Mouse (Mus musculus): ENCODE results near the gene Plagl2. TPM values are rescaled to one million over a fixed set of nuclear protein-coding genes. Genes with fewer than 3 reads are reported as not detected.

The Plagl2 gene
- total and polyA plus RNA-seq, 3 experiments, result 8.1 to 52.7 (median 18.0) TPM

DNA sequence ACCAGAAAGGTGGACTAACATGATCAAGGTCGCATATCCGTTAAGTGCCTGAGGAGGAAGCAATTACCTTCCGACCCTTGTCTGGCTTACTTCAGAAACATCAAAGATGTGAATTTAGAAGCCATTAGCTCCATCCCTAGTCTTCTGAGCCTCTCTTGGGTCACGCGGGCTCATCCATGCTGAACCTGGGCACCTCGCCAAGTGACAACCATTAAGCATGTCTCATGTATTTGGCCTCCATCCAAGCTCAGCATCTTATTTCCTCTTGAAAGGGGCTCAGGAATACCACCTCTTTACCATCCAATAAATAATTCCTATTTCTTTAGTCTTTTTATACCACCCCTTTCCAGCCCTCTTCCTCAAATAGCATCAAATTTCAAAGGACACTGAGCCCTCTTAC is 46.6 kb upstream of the Plagl2 start:
- no peaks in the 10 kb centered on the region for H3K36me3 ChIP-seq (replicated peaks in 1 of 2; ENCODE audit: control insufficient read depth in 1 of 2, insufficient read depth in 1 of 2, low read length in 1 of 2)
- H3K27ac ChIP-seq (ENCODE audit: insufficient read depth, low read depth), result no peak overlapping the region
- H3K4me2 ChIP-seq (ENCODE audit: insufficient read depth, low read depth, poor library complexity, severe bottlenecking), result no peak overlapping the region
- no peak overlapping the region for H3K4me3 ChIP-seq (replicated peaks in 1 of 3; ENCODE audit: low read depth in 2 of 3, low read length in 2 of 3, poor library complexity in 1 of 3)
- in situ Hi-C loops (cut with MboI; ENCODE audit: low pct_ligation_motif_present, low pct_unique_long_range_greater_than_20kb, low sequenced_read_pairs) (no loop called here), dilution Hi-C loops (cut with MboI; ENCODE audit: extremely low pct_ligation_motif_present, extremely low pct_unique_long_range_greater_than_20kb, low sequenced_read_pairs) (no loop called here)
- no peaks in the 10 kb centered on the region for H3K27me3 ChIP-seq (replicated peaks)
- H3K9me3 ChIP-seq (replicated peaks; ENCODE audit: low read length), result no peaks in the 10 kb centered on the region
- no peaks in the 10 kb centered on the region; the same call in 1 of the 2 replicates for H3K79me2 ChIP-seq (replicated peaks; ENCODE audit: control insufficient read depth, extremely low read depth, insufficient read depth, poor library complexity, severe bottlenecking)
- no peak overlapping the region for H3K9ac ChIP-seq (ENCODE audit: insufficient read depth, low read depth)
- H3K4me1 ChIP-seq (ENCODE audit: control insufficient read depth in 1 of 2, insufficient read depth in 2 of 2), result peaks cover 6 to 17% of the 10 kb centered on the region in 2 experiments
- TF ChIP-seq JUN (IDR thresholded peaks at IDR 0.05; ENCODE audit: insufficient read depth, low read depth, low read length) (no peak), EP300 (IDR thresholded peaks at IDR 0.05; ENCODE audit: low read length) (no peak), ZKSCAN1 (IDR thresholded peaks at IDR 0.05; ENCODE audit: borderline replicate concordance, low read depth, low read length) (no peak), IRF4 (IDR thresholded peaks at IDR 0.05; ENCODE audit: low read depth, low read length) (no peak), USF2 (conservative IDR thresholded peaks at IDR 0.05; ENCODE audit: low read depth, low read length) (no peak), RAD21 (IDR thresholded peaks at IDR 0.05; ENCODE audit: low read depth, low read length) (no peak), NRF1 (IDR thresholded peaks at IDR 0.05; ENCODE audit: low read depth, low read length) (no peak), USF1 (IDR thresholded peaks at IDR 0.05; ENCODE audit: low read depth, low read length) (no peak), BHLHE40 (IDR thresholded peaks at IDR 0.05; ENCODE audit: low read depth, low read length) (no peak), MAX (IDR thresholded peaks at IDR 0.05; ENCODE audit: low read length) (no peak), MXI1 (IDR thresholded peaks at IDR 0.05; ENCODE audit: low read depth, low read length) (no peak), PAX5 (IDR thresholded peaks at IDR 0.05; ENCODE audit: low read length) (no peak), POLR2AphosphoS2 (IDR thresholded peaks at IDR 0.05; ENCODE audit: low read depth, low read length) (no peak), JUND (conservative IDR thresholded peaks at IDR 0.05; ENCODE audit: low read depth, low read length) (no peak), MYC (IDR thresholded peaks at IDR 0.05; ENCODE audit: low read depth, low read length) (no peak)
- DNase-seq (ENCODE audit: extremely low read depth), result no peak

GRCm38 (mm10) chr2:153286524-153286923 is 45.3 kb upstream of the Plagl2 start:
- Histone ChIP-seq H3K4me2 (ENCODE audit: insufficient read depth, low read depth, poor library complexity, severe bottlenecking) (no peak overlapping the region), H3K9me3 (replicated peaks; ENCODE audit: low read length) (no peaks in the 10 kb centered on the region), H3K4me3 (replicated peaks in 1 of 3; ENCODE audit: low read depth in 2 of 3, low read length in 2 of 3, poor library complexity in 1 of 3) (no peak overlapping the region), H3K4me1 (ENCODE audit: control insufficient read depth in 1 of 2, insufficient read depth in 2 of 2) (peaks cover 2 to 8% of the 10 kb centered on the region in 2 experiments), H3K27me3 (replicated peaks) (no peaks in the 10 kb centered on the region), H3K9ac (ENCODE audit: insufficient read depth, low read depth) (no peak overlapping the region), H3K36me3 (replicated peaks in 1 of 2; ENCODE audit: control insufficient read depth in 1 of 2, insufficient read depth in 1 of 2, low read length in 1 of 2) (no peaks in the 10 kb centered on the region), H3K27ac (ENCODE audit: insufficient read depth, low read depth) (no peak overlapping the region), H3K79me2 (replicated peaks; ENCODE audit: control insufficient read depth, extremely low read depth, insufficient read depth, poor library complexity, severe bottlenecking) (no peaks in the 10 kb centered on the region)
- in situ Hi-C loops (cut with MboI; ENCODE audit: low pct_ligation_motif_present, low pct_unique_long_range_greater_than_20kb, low sequenced_read_pairs) (no loop called here), dilution Hi-C loops (cut with MboI; ENCODE audit: extremely low pct_ligation_motif_present, extremely low pct_unique_long_range_greater_than_20kb, low sequenced_read_pairs) (no loop called here)
- no peak for DNase-seq (ENCODE audit: extremely low read depth)
- TF ChIP-seq ELF1 (IDR thresholded peaks at IDR 0.05; ENCODE audit: low read depth, low read length) (no peak), CHD1 (IDR thresholded peaks at IDR 0.05; ENCODE audit: low read depth, low read length) (no peak), USF1 (IDR thresholded peaks at IDR 0.05; ENCODE audit: low read depth, low read length) (no peak), POLR2A (IDR thresholded peaks at IDR 0.05; ENCODE audit: low read depth, low read length) (no peak)
